ENCODE assay signal across 25 mouse cellular contexts in genomic region chr2:169099678-169100077, GRCm38 (mm10).
DNase-seq lines count a peak whose midpoint lies in the region; ATAC-seq and TF ChIP-seq lines count a peak whose summit lies in the region.
"Had no signal": no experiment of that assay in that cellular context is flagged by ENCODE, and none has a peak within 500 bp of the region (broad histone marks: within the 10 kb centered on the region; RNA-seq: fewer than 3 reads in every experiment).

No protein-coding gene starts in this region.

- no peak for TF ChIP-seq EP300 in liver, postnatal 0 days (IDR thresholded peaks at IDR 0.05; ENCODE audit: low read depth)

- no peak for ATAC-seq in embryonic facial prominence, embryonic 14.5 days (ENCODE audit: low read depth)
- ATAC-seq in limb, embryonic 12.5 days (ENCODE audit: insufficient number of reproducible peaks, insufficient read depth, low FRiP score, low TSS enrichment, low read depth) = no peak
- ATAC-seq in limb, embryonic 13.5 days (ENCODE audit: low FRiP score, low read depth) = no peak
- no peak for ATAC-seq in liver, postnatal 0 days
- ATAC-seq: forebrain, embryonic 15.5 days; hindbrain, embryonic 16.5 days; intestine, embryonic 15.5 days; Patski had no signal

- 65% methylated on average over 12 of the region's 12 CpGs for WGBS in embryonic facial prominence, embryonic 14.5 days
- WGBS in embryonic facial prominence, embryonic 10.5 days = 85% methylated on average over 12 of the region's 12 CpGs
- 48% methylated on average over 12 of the region's 12 CpGs for WGBS in limb, embryonic 12.5 days
- WGBS in limb, embryonic 10.5 days = 91% methylated on average over 12 of the region's 12 CpGs
- WGBS in limb, embryonic 13.5 days = 32% methylated on average over 12 of the region's 12 CpGs
- 84% methylated on average over 12 of the region's 12 CpGs for WGBS in liver, postnatal 0 days (ENCODE audit: insufficient replicate concordance)

- H3K9me3 ChIP-seq in embryonic facial prominence, embryonic 14.5 days (ENCODE audit: control insufficient read depth, low read length) = peaks cover 13% of the 10 kb centered on the region
- H3K9me3 ChIP-seq in embryonic facial prominence, embryonic 10.5 days = no peaks in the 10 kb centered on the region; the same call in 1 of the 2 replicates
- peaks cover 16% of the 10 kb centered on the region for H3K9me3 ChIP-seq in limb, embryonic 12.5 days
- no peaks in the 10 kb centered on the region for H3K9me3 ChIP-seq in limb, embryonic 10.5 days (replicated peaks)
- peaks cover 12% of the 10 kb centered on the region; the same call in 1 of the 2 replicates for H3K9me3 ChIP-seq in limb, embryonic 13.5 days
- H3K9me3 ChIP-seq in liver, postnatal 0 days (ENCODE audit: low read length) = no peaks in the 10 kb centered on the region
- H3K9me3 ChIP-seq: intestine, embryonic 15.5 days had no signal

- no peaks in the 10 kb centered on the region for H3K4me1 ChIP-seq in embryonic facial prominence, embryonic 14.5 days (ENCODE audit: control insufficient read depth, insufficient read depth, low read length)
- no peaks in the 10 kb centered on the region for H3K4me1 ChIP-seq in embryonic facial prominence, embryonic 10.5 days
- peaks cover 15% of the 10 kb centered on the region for H3K4me1 ChIP-seq in limb, embryonic 12.5 days (replicated peaks)
- H3K4me1 ChIP-seq in limb, embryonic 10.5 days = no peaks in the 10 kb centered on the region
- peaks cover 16% of the 10 kb centered on the region for H3K4me1 ChIP-seq in limb, embryonic 13.5 days
- H3K4me1 ChIP-seq in liver, postnatal 0 days (ENCODE audit: insufficient read depth) = no peaks in the 10 kb centered on the region
- H3K4me1 ChIP-seq: embryonic facial prominence, embryonic 12.5 days; forebrain, embryonic 15.5 days; hindbrain, embryonic 10.5 days; intestine, embryonic 15.5 days had no signal

- H3K4me3 ChIP-seq in embryonic facial prominence, embryonic 14.5 days (ENCODE audit: low read depth, low read length) = no peak overlapping the region
- H3K4me3 ChIP-seq in embryonic facial prominence, embryonic 10.5 days = no peak overlapping the region
- no peak overlapping the region for H3K4me3 ChIP-seq in limb, embryonic 12.5 days (replicated peaks)
- H3K4me3 ChIP-seq in limb, embryonic 10.5 days = no peak overlapping the region
- no peak overlapping the region for H3K4me3 ChIP-seq in limb, embryonic 13.5 days
- no peak overlapping the region for H3K4me3 ChIP-seq in liver, postnatal 0 days (ENCODE audit: low read depth, low read length)
- H3K4me3 ChIP-seq: embryonic facial prominence, embryonic 12.5 days; erythroblast, embryonic 14.5 days; forebrain, embryonic 12.5 days; forebrain, embryonic 15.5 days; hindbrain, embryonic 10.5 days; hindbrain, embryonic 13.5 days; intestine, embryonic 15.5 days had no signal

- no peak overlapping the region for H3K4me2 ChIP-seq in embryonic facial prominence, embryonic 14.5 days (ENCODE audit: low read depth, low read length)
- peak overlapping the region; percentile 10; the same call in 1 of the 2 replicates for H3K4me2 ChIP-seq in limb, embryonic 12.5 days
- H3K4me2 ChIP-seq in limb, embryonic 13.5 days (replicated peaks) = peak overlapping the region; percentile 10; the same call in 1 of the 2 replicates
- no peak overlapping the region for H3K4me2 ChIP-seq in liver, postnatal 0 days (ENCODE audit: low read depth, low read length)
- H3K4me2 ChIP-seq: embryonic facial prominence, embryonic 12.5 days; forebrain, embryonic 12.5 days; forebrain, embryonic 15.5 days; heart, embryonic 11.5 days; hindbrain, embryonic 13.5 days; intestine, embryonic 15.5 days had no signal

- DNase-seq in embryonic facial prominence, embryonic 14.5 days (ENCODE audit: low spot score) = peak; percentile 9
- no peak for DNase-seq in embryonic facial prominence, embryonic 10.5 days (ENCODE audit: low spot score)
- DNase-seq in limb, embryonic 10.5 days (ENCODE audit: low spot score) = no peak
- DNase-seq in liver, postnatal 0 days = no peak
- DNase-seq: adrenal gland, adult 2 months; adrenal gland, postnatal 14 days; cerebellum, adult 11-12 months; cerebellum, adult 8-10 months; cerebellum, postnatal 14 days; gastrocnemius, postnatal 10 days; heart, adult 11 months; heart, postnatal 36 days had no signal

- H3K27me3 ChIP-seq in embryonic facial prominence, embryonic 14.5 days (replicated peaks; ENCODE audit: control insufficient read depth, insufficient read depth, low read length) = no peaks in the 10 kb centered on the region
- no peaks in the 10 kb centered on the region for H3K27me3 ChIP-seq in embryonic facial prominence, embryonic 10.5 days (replicated peaks; ENCODE audit: low read depth, poor library complexity, severe bottlenecking)
- H3K27me3 ChIP-seq in limb, embryonic 12.5 days = no peaks in the 10 kb centered on the region
- H3K27me3 ChIP-seq in limb, embryonic 10.5 days (ENCODE audit: low read depth, poor library complexity, severe bottlenecking) = no peaks in the 10 kb centered on the region
- no peaks in the 10 kb centered on the region for H3K27me3 ChIP-seq in limb, embryonic 13.5 days
- no peaks in the 10 kb centered on the region for H3K27me3 ChIP-seq in liver, postnatal 0 days (ENCODE audit: insufficient read depth, low read length)
- H3K27me3 ChIP-seq: embryonic facial prominence, embryonic 12.5 days; hindbrain, embryonic 13.5 days; intestine, embryonic 15.5 days; Patski had no signal

- H3K36me3 ChIP-seq in embryonic facial prominence, embryonic 14.5 days (ENCODE audit: control insufficient read depth, insufficient read depth, low read length) = no peaks in the 10 kb centered on the region
- no peaks in the 10 kb centered on the region for H3K36me3 ChIP-seq in embryonic facial prominence, embryonic 10.5 days (replicated peaks)
- no peaks in the 10 kb centered on the region for H3K36me3 ChIP-seq in limb, embryonic 12.5 days
- H3K36me3 ChIP-seq in limb, embryonic 10.5 days = no peaks in the 10 kb centered on the region
- H3K36me3 ChIP-seq in limb, embryonic 13.5 days = no peaks in the 10 kb centered on the region
- no peaks in the 10 kb centered on the region for H3K36me3 ChIP-seq in liver, postnatal 0 days (replicated peaks; ENCODE audit: insufficient read depth, low read length)
- H3K36me3 ChIP-seq: embryonic facial prominence, embryonic 12.5 days; forebrain, embryonic 12.5 days; forebrain, embryonic 15.5 days; G1E; hindbrain, embryonic 10.5 days; hindbrain, embryonic 13.5 days; intestine, embryonic 15.5 days had no signal

- no peak overlapping the region for H3K9ac ChIP-seq in embryonic facial prominence, embryonic 14.5 days (ENCODE audit: low read depth, low read length)
- H3K9ac ChIP-seq in limb, embryonic 12.5 days (replicated peaks) = no peak overlapping the region
- no peak overlapping the region for H3K9ac ChIP-seq in limb, embryonic 13.5 days
- no peak overlapping the region for H3K9ac ChIP-seq in liver, postnatal 0 days (replicated peaks)
- H3K9ac ChIP-seq: embryonic facial prominence, embryonic 12.5 days; forebrain, embryonic 12.5 days; forebrain, embryonic 15.5 days; hindbrain, embryonic 13.5 days; intestine, embryonic 15.5 days had no signal

- TF ChIP-seq CTCF in liver, postnatal 0 days (IDR thresholded peaks at IDR 0.05; ENCODE audit: low read depth) = no peak

- H3K27ac ChIP-seq in embryonic facial prominence, embryonic 14.5 days (replicated peaks; ENCODE audit: low read depth, low read length) = no peak overlapping the region
- H3K27ac ChIP-seq in embryonic facial prominence, embryonic 10.5 days (replicated peaks) = no peak overlapping the region
- no peak overlapping the region for H3K27ac ChIP-seq in limb, embryonic 12.5 days
- no peak overlapping the region for H3K27ac ChIP-seq in limb, embryonic 10.5 days
- no peak overlapping the region for H3K27ac ChIP-seq in limb, embryonic 13.5 days
- no peak overlapping the region for H3K27ac ChIP-seq in liver, postnatal 0 days (ENCODE audit: low read depth)
- H3K27ac ChIP-seq: embryonic facial prominence, embryonic 12.5 days; forebrain, embryonic 12.5 days; forebrain, embryonic 15.5 days; hindbrain, embryonic 10.5 days; hindbrain, embryonic 13.5 days; intestine, embryonic 15.5 days had no signal

Comparison
In these comparisons a context has a peak if more than half of its experiments do, and no peak if none do; other contexts are left out.
1. H3K4me2 ChIP-seq: peak in limb, embryonic 12.5 days (single experiment) and limb, embryonic 13.5 days (single experiment); none in embryonic facial prominence, embryonic 14.5 days (single experiment) and liver, postnatal 0 days (single experiment).